Mouse (Mus musculus) stomach, postnatal 0 days (tissue): Measurements from ENCODE around the gene Uggt1. TPM values are rescaled to one million over a fixed set of nuclear protein-coding genes. Genes with fewer than 3 reads are reported as not detected.

ENCODE experiments used
- ATAC-seq: fragments of 200-750 bp; cut with Nextera tagmentation; 2 replicates; pipeline ENCODE4 v1.8.0; 2017; ENCODE audit not compliant: low FRiP score, low TSS enrichment
- DNase-seq: peaks from one replicate; pipeline ENCODE4 v3.0.0-alpha.2; 2016; ENCODE audit warnings: low spot score
- H3K27ac ChIP-seq: fragments of 300-500 bp; sonication (generic); replicated peaks from 2 replicates; pipeline ENCODE4 v1.5.1; 2014; ENCODE audit warnings: mild to moderate bottlenecking, control low read depth
- H3K27me3 ChIP-seq: fragments of 300-500 bp; sonication (generic); 2 replicates; pipeline ENCODE4 v1.6.1; 2014; ENCODE audit warnings: low read length; ENCODE audit not compliant: control insufficient read depth, insufficient read depth
- H3K36me3 ChIP-seq: fragments of 300-500 bp; sonication (generic); 2 replicates; pipeline ENCODE4 v1.6.1; 2014; ENCODE audit warnings: low read length, mixed read lengths; ENCODE audit not compliant: control insufficient read depth, insufficient read depth
- H3K4me1 ChIP-seq: fragments of 300-500 bp; sonication (generic); replicated peaks from 2 replicates; pipeline ENCODE4 v1.6.1; 2014; ENCODE audit warnings: antibody characterized with exemption; ENCODE audit not compliant: control insufficient read depth, insufficient read depth
- H3K4me2 ChIP-seq: fragments of 300-500 bp; sonication (generic); replicated peaks from 2 replicates; pipeline ENCODE4 v1.6.1; 2014; ENCODE audit warnings: low read depth, mild to moderate bottlenecking, control low read depth, moderate library complexity
- H3K4me3 ChIP-seq: fragments of 300-500 bp; sonication (generic); 2 replicates; pipeline ENCODE4 v1.5.1; 2014; ENCODE audit warnings: low read depth, low read length, control low read depth
- H3K9ac ChIP-seq: fragments of 300-500 bp; sonication (generic); 2 replicates; pipeline ENCODE4 v1.6.1; 2014; ENCODE audit warnings: mild to moderate bottlenecking, low read length, control low read depth, mixed read lengths
- H3K9me3 ChIP-seq: fragments of 300-500 bp; sonication (generic); 2 replicates; pipeline ENCODE4 v1.6.1; 2016; ENCODE audit warnings: low read length; ENCODE audit not compliant: control insufficient read depth
- CTCF ChIP-seq: IDR thresholded peaks from 2 replicates; pipeline ENCODE4 v1.5.1; 2016; ENCODE audit warnings: antibody characterized with exemption, low read depth, mild to moderate bottlenecking, moderate library complexity
- EP300 ChIP-seq: optimal IDR thresholded peaks from 2 replicates; pipeline ENCODE3; 2016; ENCODE audit warnings: antibody characterized with exemption
- WGBS: fragments of 180-500 bp; shearing (Covaris S2); extraction: QIAGEN DNeasy Blood & Tissue Kit; methylation state at CpG from one replicate; pipeline ENCODE4 v1.1.7; 2014; 5-methylcytosine and 5-hydroxymethylcytosine counted together
- polyA plus RNA-seq: library from polyadenylated mRNA; unstranded; fragments of >200 nt; fragmentation: Nextera tagmentation; extraction: Ambion mirVana; gene quantifications from 2 replicates; pipeline ENCODE4 v1.2.1, GENCODE M21; 2015

Uggt1 gene
- polyA plus RNA-seq, 1 experiment from 2014 or later, result 28.9 TPM

DNA sequence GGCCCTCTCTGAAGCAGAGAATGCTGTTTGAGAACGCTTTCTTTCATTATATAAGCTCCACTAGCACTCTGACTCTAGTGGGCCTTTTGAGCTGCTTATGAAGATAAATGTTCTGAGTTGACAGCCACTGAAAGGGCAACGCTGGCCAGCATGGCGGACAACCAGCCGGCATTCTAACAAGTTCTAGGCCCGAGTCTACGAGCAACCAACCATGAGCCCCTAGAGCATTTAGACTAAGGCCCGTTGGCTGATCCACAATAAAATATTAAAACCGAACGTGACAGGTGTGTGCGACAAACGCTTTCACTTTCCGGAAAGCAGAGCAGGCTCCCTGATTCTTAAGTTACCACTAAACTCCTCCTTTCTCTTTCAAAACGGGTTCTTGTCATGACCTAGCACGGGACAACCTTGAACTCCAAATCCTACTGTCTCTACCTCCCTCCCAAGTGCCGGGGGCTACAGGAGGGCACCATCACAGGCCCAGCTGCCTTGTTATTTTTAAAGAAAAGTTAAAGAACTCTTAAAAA lies 2.6 kb downstream of the Uggt1 start:
- no peak overlapping the region for H3K27ac ChIP-seq

DNA sequence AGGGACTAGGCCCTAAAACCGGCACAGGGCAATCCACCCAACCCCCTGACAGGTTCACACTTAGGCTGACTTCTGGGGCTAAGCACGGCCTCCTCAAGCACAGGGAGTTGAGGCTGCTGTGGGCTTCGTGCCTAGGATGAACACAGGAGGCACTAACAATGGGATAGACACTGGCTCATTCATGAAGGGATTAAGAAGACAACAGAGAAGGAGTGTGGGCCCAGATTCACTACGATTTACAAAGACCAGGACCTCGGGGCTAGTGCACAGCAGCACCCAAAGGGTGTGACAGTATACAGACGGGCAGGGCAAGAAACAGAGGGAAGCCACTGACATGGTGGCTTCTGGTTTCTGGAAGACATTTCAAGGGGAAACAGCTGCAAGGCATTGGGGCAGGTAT lies 4.3 kb downstream of the Uggt1 start:
- no peak overlapping the region for H3K4me3 ChIP-seq
- no peak overlapping the region for H3K4me2 ChIP-seq
- WGBS, result 60% methylated on average over 6 of the region's 6 CpGs
- no peak for ATAC-seq
- no peaks in the 10 kb centered on the region for H3K36me3 ChIP-seq
- no peak for TF ChIP-seq EP300
- TF ChIP-seq CTCF, result no peak
- no peak for DNase-seq
- H3K27me3 ChIP-seq, result no peaks in the 10 kb centered on the region
- no peak overlapping the region for H3K27ac ChIP-seq
- no peaks in the 10 kb centered on the region for H3K9me3 ChIP-seq
- H3K9ac ChIP-seq, result no peak overlapping the region
- no peaks in the 10 kb centered on the region for H3K4me1 ChIP-seq

More for the DNA sequence above, 2.6 kb downstream of the Uggt1 start:
- no peaks in the 10 kb centered on the region for H3K36me3 ChIP-seq
- DNase-seq (no peak), ATAC-seq (no peak)
- WGBS, result 84% methylated on average over 15 of the region's 15 CpGs
- H3K27me3 ChIP-seq, result no peaks in the 10 kb centered on the region
- H3K4me3 ChIP-seq, result no peak overlapping the region
- H3K9me3 ChIP-seq, result no peaks in the 10 kb centered on the region
- TF ChIP-seq CTCF (no peak), EP300 (no peak)
- H3K4me1 ChIP-seq, result no peaks in the 10 kb centered on the region
- H3K9ac ChIP-seq, result no peak overlapping the region
- no peak overlapping the region for H3K4me2 ChIP-seq

DNA sequence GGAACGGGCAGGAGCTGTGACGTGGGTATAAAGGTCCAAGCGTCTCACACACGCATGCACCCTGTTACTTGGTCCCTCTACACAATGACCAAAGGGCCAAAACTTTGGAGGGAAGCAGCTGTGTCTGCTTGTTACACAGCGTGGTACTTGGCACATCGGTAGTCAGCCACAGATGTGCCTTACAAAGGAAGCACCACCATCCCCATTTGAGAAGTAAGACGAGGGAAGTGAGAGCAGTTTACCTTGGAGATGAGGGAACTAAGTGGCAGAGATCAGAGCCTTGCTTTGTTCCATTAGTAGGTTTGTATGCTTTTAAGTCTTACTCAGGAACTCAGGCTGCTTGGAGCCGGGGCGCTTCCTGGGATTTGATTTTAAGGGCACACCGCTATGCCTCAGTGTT lies 5.1 kb downstream of the Uggt1 start:
- 84% methylated on average over 10 of the region's 10 CpGs for WGBS
- no peak overlapping the region for H3K4me2 ChIP-seq
- H3K9me3 ChIP-seq, result no peaks in the 10 kb centered on the region
- DNase-seq, result no peak
- no peak for ATAC-seq
- H3K27me3 ChIP-seq, result no peaks in the 10 kb centered on the region
- TF ChIP-seq EP300 (no peak), CTCF (no peak)
- H3K4me1 ChIP-seq, result no peaks in the 10 kb centered on the region
- H3K27ac ChIP-seq, result no peak overlapping the region
- no peak overlapping the region for H3K4me3 ChIP-seq
- H3K9ac ChIP-seq, result no peak overlapping the region
- H3K36me3 ChIP-seq, result peaks cover 4% of the 10 kb centered on the region; the same call in 1 of the 2 replicates

DNA sequence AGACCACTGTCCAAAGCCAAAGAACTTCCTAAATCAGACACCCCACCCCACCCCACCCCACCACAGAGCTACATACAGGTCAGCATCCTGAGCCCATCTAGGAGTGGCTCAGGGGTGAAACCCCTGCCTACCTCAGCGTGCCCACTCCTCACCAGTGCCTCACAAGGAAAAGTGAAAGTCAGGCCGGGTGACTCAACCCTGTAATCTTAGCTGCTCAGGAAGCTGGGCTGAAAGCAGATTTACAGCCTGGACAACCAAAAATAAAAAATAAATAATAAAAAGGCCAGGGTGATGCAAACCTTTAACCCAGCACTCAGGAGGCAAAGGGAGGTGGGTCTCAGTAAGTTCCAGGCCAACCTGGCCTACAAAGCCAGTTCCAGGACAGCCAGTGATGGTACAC lies 8.7 kb downstream of the Uggt1 start:
- no peaks in the 10 kb centered on the region for H3K4me1 ChIP-seq
- no peak for TF ChIP-seq EP300
- no peak for TF ChIP-seq CTCF
- no peak overlapping the region for H3K4me3 ChIP-seq
- H3K27ac ChIP-seq, result no peak overlapping the region
- ATAC-seq (no peak), DNase-seq (no peak)
- H3K9me3 ChIP-seq, result no peaks in the 10 kb centered on the region
- peaks cover 5% of the 10 kb centered on the region; the same call in 1 of the 2 replicates for H3K36me3 ChIP-seq
- 79% methylated on average over 2 of the region's 2 CpGs for WGBS
- no peak overlapping the region for H3K4me2 ChIP-seq
- H3K9ac ChIP-seq, result no peak overlapping the region
- no peaks in the 10 kb centered on the region for H3K27me3 ChIP-seq

DNA sequence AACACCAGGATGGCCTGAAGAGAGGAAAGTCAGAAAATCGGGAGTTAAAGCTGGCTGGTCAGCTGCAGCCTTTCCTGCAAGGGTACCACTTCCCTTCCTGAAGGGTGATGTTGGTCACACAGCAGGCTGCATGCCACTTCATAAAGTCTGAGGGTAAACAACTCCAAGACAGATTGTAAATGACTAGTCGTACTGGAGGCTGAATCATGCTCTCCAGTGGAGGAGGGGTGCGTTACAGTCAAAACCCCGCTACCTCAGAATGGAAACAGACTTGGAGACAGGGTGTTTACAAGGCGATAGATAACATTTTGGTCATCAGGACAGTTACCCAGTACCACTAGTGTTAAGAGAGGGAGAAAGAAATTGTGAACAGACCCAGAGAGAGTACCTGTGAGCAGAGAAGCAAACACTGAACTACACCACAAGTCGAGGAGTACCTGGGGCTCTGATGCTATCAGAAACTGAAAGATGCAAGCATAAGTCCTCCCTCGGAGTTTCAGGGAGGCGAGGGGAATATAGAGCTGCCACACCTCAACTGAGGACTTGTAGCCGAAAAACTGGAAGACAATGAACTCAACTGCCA lies 9.4 kb downstream of the Uggt1 start:
- 72% methylated on average over 9 of the region's 9 CpGs for WGBS
- no peaks in the 10 kb centered on the region for H3K27me3 ChIP-seq
- no peak overlapping the region for H3K4me2 ChIP-seq
- no peak overlapping the region for H3K9ac ChIP-seq
- DNase-seq (no peak), ATAC-seq (no peak)
- H3K4me1 ChIP-seq, result no peaks in the 10 kb centered on the region
- peaks cover 7% of the 10 kb centered on the region; the same call in 1 of the 2 replicates for H3K36me3 ChIP-seq
- H3K27ac ChIP-seq, result no peak overlapping the region
- no peaks in the 10 kb centered on the region for H3K9me3 ChIP-seq
- no peak overlapping the region for H3K4me3 ChIP-seq
- no peak for TF ChIP-seq EP300
- no peak for TF ChIP-seq CTCF

DNA sequence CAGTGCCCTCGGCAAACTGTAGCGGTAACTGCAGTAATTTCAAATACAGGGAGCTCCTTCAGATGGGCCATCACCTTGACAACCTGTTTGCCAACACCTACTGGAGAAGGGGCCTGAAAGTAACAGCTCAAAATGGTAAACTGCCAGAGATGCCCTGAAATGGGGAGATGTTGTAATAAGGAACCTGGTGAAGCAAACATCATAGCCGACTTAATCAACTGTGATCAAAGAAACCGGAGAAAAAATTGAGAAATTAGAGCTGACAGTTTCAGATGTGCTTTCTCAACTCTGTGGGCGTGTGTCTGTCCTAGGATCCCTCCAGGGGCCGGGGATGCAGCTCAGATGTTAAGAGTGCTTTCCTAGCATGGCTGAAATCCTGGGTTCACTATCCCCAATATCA lies 11.3 kb downstream of the Uggt1 start:
- TF ChIP-seq CTCF, result no peak
- TF ChIP-seq EP300, result no peak
- ATAC-seq (no peak), DNase-seq (no peak)
- no peaks in the 10 kb centered on the region for H3K9me3 ChIP-seq
- no peaks in the 10 kb centered on the region for H3K27me3 ChIP-seq
- no peak overlapping the region for H3K4me3 ChIP-seq
- no peak overlapping the region for H3K9ac ChIP-seq
- peaks cover 11% of the 10 kb centered on the region for H3K36me3 ChIP-seq
- H3K4me1 ChIP-seq, result no peaks in the 10 kb centered on the region
- no peak overlapping the region for H3K4me2 ChIP-seq
- H3K27ac ChIP-seq, result no peak overlapping the region
- 91% methylated on average over 6 of the region's 6 CpGs for WGBS
